Mouse (Mus musculus) spleen, adult 10 weeks (tissue): Measurements from ENCODE around the gene Ttc13. TPM values are rescaled to one million over a fixed set of nuclear protein-coding genes. Genes with fewer than 3 reads are reported as not detected.

Experiments used
- polyA plus RNA-seq: library from polyadenylated mRNA; stranded (reverse); fragments of 350-450 nt; fragmentation: Illumina TruSeq; extraction: RNeasy Lipid Tissue Mini Kit (QIAGEN cat#74804); gene quantifications from one replicate; pipeline ENCODE4 v1.2.3, GENCODE M21; 2015; ENCODE audit warnings: low replicate concordance; ENCODE audit not compliant: insufficient read depth

Gene Ttc13
- polyA plus RNA-seq = 66.7 TPM

GRCm38 (mm10) chr8:124721862-124722515, at the start of gene Ttc13, which contains the start of gene Arv1:
Gene Ttc13 (minus strand): TSS chr8:124721983.
Gene Arv1 (plus strand): TSS chr8:124722139.

GRCm38 (mm10) chr8:124751709-124752173, 30.0 kb upstream of the Ttc13 start, which contains the start of gene Fam89a:
Gene Fam89a (minus strand): TSS chr8:124751832.

GRCm38 (mm10) chr8:124663112-124663873, 58.5 kb downstream of the Ttc13 start, which contains the start of gene 2310022B05Rik:
Gene 2310022B05Rik (minus strand): TSS chr8:124663369.

Other genes with a start within 250 kb of the Ttc13 start
- 21.2 TPM for gene Cog2, start 201.2 kb downstream of the Ttc13 start, polyA plus RNA-seq
- gene Agt, start 152.3 kb downstream of the Ttc13 start, polyA plus RNA-seq = 0.12 TPM
- 0.29 TPM for gene Capn9, start 145.9 kb downstream of the Ttc13 start, polyA plus RNA-seq
- gene 2310022B05Rik, start 58.6 kb downstream of the Ttc13 start, polyA plus RNA-seq = 21.0 TPM
- gene Arv1, start 156 bp upstream of the Ttc13 start, polyA plus RNA-seq = 18.7 TPM
- 0.65 TPM for gene Fam89a, start 29.8 kb upstream of the Ttc13 start, polyA plus RNA-seq
- not detected for gene Trim67, start 71.1 kb upstream of the Ttc13 start, polyA plus RNA-seq
- gene Gnpat, start 141.1 kb upstream of the Ttc13 start, polyA plus RNA-seq = 99.7 TPM
- gene 2810004N23Rik, start 141.1 kb upstream of the Ttc13 start, polyA plus RNA-seq = 32.6 TPM
- 12.7 TPM for gene Exoc8, start 175.7 kb upstream of the Ttc13 start, polyA plus RNA-seq
- gene Sprtn, start 175.9 kb upstream of the Ttc13 start, polyA plus RNA-seq = 27.9 TPM
- gene Egln1, start 227.3 kb upstream of the Ttc13 start, polyA plus RNA-seq = 20.4 TPM